Mouse (Mus musculus): ENCODE data around the gene Hist1h2ad. TPM values are rescaled to one million over a fixed set of nuclear protein-coding genes. Genes with fewer than 3 reads are reported as not detected.
"Not testable (repeated sequence)": the region's sequence is repeated elsewhere in the genome, so short reads cannot be mapped to it uniquely, and the experiment has no call there.

The Hist1h2ad gene
- polyA plus RNA-seq, 1 experiment from 2014 or later = 0.76 TPM

DNA sequence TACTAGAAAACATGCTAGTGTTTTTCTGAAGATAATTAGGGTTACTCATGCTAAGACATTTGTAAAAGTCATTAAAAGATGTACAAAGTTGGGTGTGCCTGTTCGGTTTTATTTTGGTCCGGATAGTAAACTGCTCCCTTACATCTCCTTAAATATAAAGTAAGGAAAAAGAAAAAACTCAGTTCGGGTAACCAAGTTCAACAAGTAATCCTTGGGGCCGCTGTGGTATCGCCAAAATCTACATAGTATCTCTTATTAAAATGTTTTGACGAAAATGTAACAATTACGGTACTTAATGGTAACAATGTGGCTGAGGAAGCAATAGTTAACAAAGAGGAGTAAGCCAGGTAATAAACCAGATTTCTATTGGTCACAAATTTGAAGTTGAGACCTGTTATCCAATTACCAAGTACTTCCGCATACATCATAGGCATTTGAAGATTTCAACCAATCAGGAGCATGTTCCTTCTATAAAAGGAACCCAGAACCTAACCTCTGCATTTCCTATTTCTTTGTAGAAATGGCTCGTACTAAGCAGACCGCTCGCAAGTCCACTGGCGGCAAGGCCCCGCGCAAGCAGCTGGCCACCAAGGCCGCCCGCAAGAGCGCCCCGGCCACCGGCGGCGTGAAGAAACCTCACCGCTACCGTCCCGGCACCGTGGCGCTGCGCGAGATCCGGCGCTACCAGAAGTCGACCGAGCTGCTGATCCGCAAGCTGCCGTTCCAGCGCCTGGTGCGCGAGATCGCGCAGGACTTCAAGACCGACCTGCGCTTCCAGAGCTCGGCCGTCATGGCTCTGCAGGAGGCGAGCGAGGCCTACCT is 30.0 kb upstream of the Hist1h2ad start, which contains the start of gene Hist1h3f:
Hist1h3f (plus strand) TSS at position 88 of the 822 bp plus-strand sequence.
- H3K27me3 ChIP-seq (ENCODE audit: insufficient read depth, low read length) = no peaks in the 10 kb centered on the region
- no peaks in the 10 kb centered on the region for H3K9me3 ChIP-seq (replicated peaks; ENCODE audit: low read length)
- no peak for TF ChIP-seq CTCF (IDR thresholded peaks at IDR 0.05; ENCODE audit: low read depth)
- H3K4me3 ChIP-seq (replicated peaks; ENCODE audit: low read depth, low read length) = peak within 1 kb of the TSS; percentile 43
- peak within 1 kb of the TSS; percentile 93 for H3K27ac ChIP-seq
- peak; percentile 93 for ATAC-seq (replicated peaks; ENCODE audit: low FRiP score, low read depth)
- H3K4me2 ChIP-seq (ENCODE audit: low read length) = peak within 1 kb of the TSS; percentile 71
- H3K9ac ChIP-seq (ENCODE audit: low read depth, low read length) = peak within 1 kb of the TSS; percentile 63
- under 1% methylated on average over 21 of the region's 45 CpGs for WGBS
- peak; percentile 99 for DNase-seq (ENCODE audit: low spot score)
- H3K4me1 ChIP-seq (replicated peaks; ENCODE audit: insufficient read depth, low read length) = no peaks in the 10 kb centered on the region
- no peaks in the 10 kb centered on the region for H3K36me3 ChIP-seq (ENCODE audit: insufficient read depth, low read length)

DNA sequence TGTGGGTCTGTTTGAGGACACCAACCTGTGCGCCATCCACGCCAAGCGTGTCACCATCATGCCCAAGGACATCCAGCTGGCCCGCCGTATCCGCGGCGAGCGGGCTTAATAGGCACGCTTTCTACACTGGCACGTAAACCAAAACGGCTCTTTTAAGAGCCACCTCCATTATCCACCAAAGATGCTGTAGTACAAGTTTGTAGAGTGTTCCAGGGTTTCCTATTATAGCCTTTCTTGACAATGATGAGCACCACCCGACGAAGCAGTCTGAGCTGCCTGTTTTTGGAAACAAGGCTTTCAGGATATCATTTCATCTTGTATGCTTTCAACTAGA is 29.4 kb upstream of the Hist1h2ad start:
- H3K4me1 ChIP-seq (replicated peaks; ENCODE audit: insufficient read depth, low read length); DNase-seq (ENCODE audit: low spot score); H3K9ac ChIP-seq (ENCODE audit: low read depth, low read length); H3K9me3 ChIP-seq (replicated peaks; ENCODE audit: low read length); H3K36me3 ChIP-seq (ENCODE audit: insufficient read depth, low read length); H3K27me3 ChIP-seq (ENCODE audit: insufficient read depth, low read length): not testable (repeated sequence)
- peak; percentile 4; the same call in 1 of the 2 replicates for ATAC-seq (replicated peaks; ENCODE audit: low FRiP score, low read depth)
- H3K27ac ChIP-seq = peak overlapping the region; percentile 93; the same call in 1 of the 2 replicates
- 0% methylated on average over 11 of the region's 14 CpGs for WGBS
- peak overlapping the region; percentile 71 for H3K4me2 ChIP-seq (ENCODE audit: low read length)
- peak overlapping the region; percentile 43 for H3K4me3 ChIP-seq (replicated peaks; ENCODE audit: low read depth, low read length)

DNA sequence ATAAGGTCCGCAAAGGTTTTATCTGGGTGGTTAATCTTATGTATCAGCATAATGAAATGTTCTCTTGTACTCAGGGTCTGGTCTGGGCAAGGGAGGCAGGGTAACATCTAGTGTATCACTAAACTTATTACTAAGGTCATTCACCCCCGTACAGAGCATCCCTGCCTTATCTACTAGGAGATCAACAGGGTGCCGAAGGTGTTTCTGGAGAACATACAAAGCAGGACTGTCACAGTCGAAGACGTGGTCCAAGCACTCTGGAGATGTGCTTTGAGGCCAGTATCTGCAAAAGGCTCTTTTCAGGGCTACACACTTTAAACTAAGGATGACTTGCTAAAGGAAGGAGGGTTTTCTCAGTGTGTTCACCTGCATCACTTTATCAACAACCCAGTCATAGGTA is 27.5 kb upstream of the Hist1h2ad start:
- ATAC-seq (replicated peaks; ENCODE audit: low FRiP score, low read depth) (no peak), DNase-seq (ENCODE audit: low spot score) (no peak)
- Histone ChIP-seq H3K4me1 (replicated peaks; ENCODE audit: insufficient read depth, low read length) (no peaks in the 10 kb centered on the region), H3K36me3 (ENCODE audit: insufficient read depth, low read length) (no peaks in the 10 kb centered on the region), H3K27me3 (ENCODE audit: insufficient read depth, low read length) (no peaks in the 10 kb centered on the region), H3K4me3 (replicated peaks; ENCODE audit: low read depth, low read length) (no peak overlapping the region), H3K27ac (no peak overlapping the region), H3K9me3 (replicated peaks; ENCODE audit: low read length) (no peaks in the 10 kb centered on the region), H3K9ac (ENCODE audit: low read depth, low read length) (no peak overlapping the region), H3K4me2 (ENCODE audit: low read length) (no peak overlapping the region)
- no peak for TF ChIP-seq CTCF (IDR thresholded peaks at IDR 0.05; ENCODE audit: low read depth)
- 75% methylated on average over 5 of the region's 5 CpGs for WGBS

DNA sequence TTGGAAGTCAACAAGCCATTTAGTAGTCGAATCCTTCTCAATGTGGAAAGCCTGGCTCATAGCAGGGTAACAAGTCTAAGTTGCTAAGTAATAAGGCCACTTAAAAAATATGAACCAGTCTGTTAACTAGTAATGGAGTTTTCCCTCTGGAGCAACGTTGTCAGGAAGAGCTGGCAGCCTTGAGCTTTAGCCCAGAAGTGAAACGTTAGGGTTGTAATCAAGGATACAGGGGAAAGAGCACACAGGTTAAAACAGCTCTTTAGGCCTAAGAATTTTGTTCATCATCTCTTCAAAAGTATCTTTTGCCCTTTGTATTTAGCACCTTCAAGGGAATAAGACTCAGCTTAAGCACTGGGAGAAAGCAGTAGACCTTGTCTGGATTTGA is 23.4 kb upstream of the Hist1h2ad start:
- H3K9ac ChIP-seq (ENCODE audit: low read depth, low read length) = peak overlapping the region; percentile 58
- no peak for TF ChIP-seq CTCF (IDR thresholded peaks at IDR 0.05; ENCODE audit: low read depth)
- no peaks in the 10 kb centered on the region for H3K4me1 ChIP-seq (replicated peaks; ENCODE audit: insufficient read depth, low read length)
- H3K9me3 ChIP-seq (replicated peaks; ENCODE audit: low read length) = no peaks in the 10 kb centered on the region
- ATAC-seq (replicated peaks; ENCODE audit: low FRiP score, low read depth) (no peak), DNase-seq (ENCODE audit: low spot score) (peak; percentile 49)
- peak overlapping the region; percentile 90 for H3K27ac ChIP-seq
- H3K4me3 ChIP-seq (replicated peaks; ENCODE audit: low read depth, low read length) = peak overlapping the region; percentile 38
- H3K27me3 ChIP-seq (ENCODE audit: insufficient read depth, low read length) = no peaks in the 10 kb centered on the region
- H3K4me2 ChIP-seq (ENCODE audit: low read length) = peak overlapping the region; percentile 62
- WGBS = under 1% methylated on average over 3 of the region's 3 CpGs
- H3K36me3 ChIP-seq (ENCODE audit: insufficient read depth, low read length) = no peaks in the 10 kb centered on the region

DNA sequence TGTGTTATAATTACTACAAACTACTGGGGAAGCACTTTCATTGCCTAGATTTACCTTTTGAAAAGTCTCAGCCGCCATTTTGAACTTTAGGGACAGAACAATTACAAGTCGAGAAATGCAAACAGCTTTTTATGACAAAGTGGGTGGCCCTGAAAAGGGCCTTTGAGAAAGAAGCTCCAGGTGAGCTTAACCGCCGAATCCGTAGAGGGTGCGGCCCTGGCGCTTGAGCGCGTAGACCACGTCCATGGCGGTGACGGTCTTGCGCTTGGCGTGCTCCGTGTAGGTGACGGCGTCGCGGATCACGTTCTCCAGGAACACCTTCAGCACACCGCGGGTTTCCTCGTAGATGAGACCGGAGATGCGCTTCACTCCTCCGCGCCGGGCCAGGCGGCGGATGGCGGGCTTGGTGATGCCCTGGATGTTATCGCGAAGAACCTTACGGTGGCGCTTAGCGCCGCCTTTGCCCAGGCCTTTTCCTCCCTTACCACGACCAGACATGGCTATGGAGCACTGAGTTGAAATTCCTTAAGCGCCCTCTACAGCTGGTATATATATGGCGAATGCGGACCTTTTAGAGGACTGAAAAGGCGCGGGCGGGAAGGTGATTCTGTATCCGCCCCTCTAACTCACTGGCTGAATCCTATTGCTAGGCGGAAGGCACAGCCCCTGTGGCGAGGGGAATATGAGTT is 22.9 kb upstream of the Hist1h2ad start, which contains the start of gene Hist1h4f:
Hist1h4f (minus strand) TSS at position 503 of the 689 bp plus-strand sequence.
- H3K27me3 ChIP-seq (ENCODE audit: insufficient read depth, low read length); H3K9me3 ChIP-seq (replicated peaks; ENCODE audit: low read length); H3K4me1 ChIP-seq (replicated peaks; ENCODE audit: insufficient read depth, low read length); H3K36me3 ChIP-seq (ENCODE audit: insufficient read depth, low read length): not testable (repeated sequence)
- Histone ChIP-seq H3K4me3 (replicated peaks; ENCODE audit: low read depth, low read length) (peak within 1 kb of the TSS; percentile 38), H3K4me2 (ENCODE audit: low read length) (peak within 1 kb of the TSS; percentile 62), H3K9ac (ENCODE audit: low read depth, low read length) (peak within 1 kb of the TSS; percentile 58), H3K27ac (peak within 1 kb of the TSS; percentile 90)
- TF ChIP-seq CTCF (IDR thresholded peaks at IDR 0.05; ENCODE audit: low read depth) = peak; percentile 62
- under 1% methylated on average over 47 of the region's 47 CpGs for WGBS
- DNase-seq (ENCODE audit: low spot score) (peak; percentile 99), ATAC-seq (replicated peaks; ENCODE audit: low FRiP score, low read depth) (peak; percentile 78)
